Mouse (Mus musculus) ovary, postnatal 10 days (tissue): ENCODE results near the gene Map3k6.

ENCODE experiments used
- DNase-seq: peaks from one replicate; pipeline ENCODE4 v3.0.0; 2022; ENCODE audit warnings: low spot score

Map3k6 gene

DNA sequence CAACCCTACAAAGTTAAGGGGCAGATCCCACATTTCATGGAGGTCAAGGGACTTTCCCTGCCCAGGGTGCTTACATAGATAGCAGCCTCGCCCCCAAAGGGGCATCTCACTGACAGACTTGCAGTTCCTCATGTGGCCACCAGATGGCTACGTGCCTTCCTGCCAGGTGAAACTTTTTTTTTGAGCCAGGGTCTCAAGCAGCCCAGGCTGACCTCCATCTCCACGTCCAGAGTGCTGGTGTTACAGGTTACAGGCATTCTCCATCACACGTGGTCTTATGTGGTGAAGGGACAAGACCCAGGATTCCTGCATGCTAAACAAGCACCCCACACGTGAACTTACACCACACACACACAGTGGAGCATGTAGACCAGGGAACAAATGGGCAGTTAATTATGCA lies 23.0 kb upstream of the Map3k6 start:
- DNase-seq = peak; percentile 39

DNA sequence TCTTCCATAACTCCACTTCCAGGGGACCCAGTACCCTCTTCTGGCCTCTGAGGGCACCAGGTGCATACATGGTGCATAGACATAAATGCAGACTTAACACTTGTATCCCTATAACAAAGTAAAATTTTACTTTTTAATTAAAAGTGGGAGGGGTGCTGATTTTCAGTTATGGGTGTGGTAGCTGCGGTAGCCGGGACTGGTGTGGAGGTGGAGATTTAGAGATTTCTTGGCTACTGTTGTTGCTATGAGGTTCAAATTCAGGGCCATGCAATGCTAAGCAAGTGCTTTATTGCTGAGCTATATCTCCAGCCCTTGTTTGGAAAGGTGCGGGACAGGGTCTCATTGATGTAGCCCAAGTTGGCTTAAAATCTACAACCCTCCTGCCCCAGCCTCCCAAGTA lies 21.9 kb upstream of the Map3k6 start:
- DNase-seq = no peak

DNA sequence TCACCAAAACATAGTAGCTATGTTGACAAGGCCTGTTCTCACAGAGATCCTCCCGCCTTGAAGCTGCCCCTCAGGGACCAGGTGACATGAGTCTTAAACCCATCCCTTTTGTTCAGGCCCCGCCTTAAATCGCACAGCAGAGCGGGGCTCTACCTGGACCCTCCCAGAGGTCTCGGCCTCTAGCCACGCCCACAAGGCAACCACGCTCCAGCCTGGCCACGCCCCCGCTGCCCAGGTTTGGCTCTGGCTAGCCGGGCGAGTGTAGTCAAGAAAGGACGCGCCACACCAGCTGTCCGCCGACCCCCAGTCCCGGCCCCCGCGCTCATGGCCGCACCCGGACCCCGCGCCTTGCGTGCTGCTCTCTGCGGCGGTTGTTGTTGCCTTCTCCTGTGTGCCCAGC lies 20.0 kb upstream of the Map3k6 start:
- no peak for DNase-seq

DNA sequence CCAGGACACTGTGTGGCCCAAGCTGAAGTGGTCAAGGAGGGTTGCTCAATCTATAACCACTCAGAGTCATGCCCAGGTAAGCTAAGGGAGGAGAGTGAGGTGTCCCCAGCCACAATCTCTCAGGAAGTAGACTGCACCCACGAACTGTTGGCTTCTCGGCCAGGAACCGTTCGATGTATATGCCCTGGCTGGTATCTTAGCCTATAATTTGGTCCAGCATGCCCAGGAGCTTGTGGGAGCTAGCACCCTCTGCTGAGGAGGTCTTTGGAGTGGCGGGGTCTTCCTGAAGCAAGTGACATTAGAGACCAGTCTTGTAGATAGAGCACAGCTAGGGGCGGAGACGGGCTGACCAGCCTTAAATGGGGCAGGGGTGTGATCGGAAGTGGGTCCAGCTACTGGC lies 18.9 kb upstream of the Map3k6 start:
- DNase-seq = no peak

DNA sequence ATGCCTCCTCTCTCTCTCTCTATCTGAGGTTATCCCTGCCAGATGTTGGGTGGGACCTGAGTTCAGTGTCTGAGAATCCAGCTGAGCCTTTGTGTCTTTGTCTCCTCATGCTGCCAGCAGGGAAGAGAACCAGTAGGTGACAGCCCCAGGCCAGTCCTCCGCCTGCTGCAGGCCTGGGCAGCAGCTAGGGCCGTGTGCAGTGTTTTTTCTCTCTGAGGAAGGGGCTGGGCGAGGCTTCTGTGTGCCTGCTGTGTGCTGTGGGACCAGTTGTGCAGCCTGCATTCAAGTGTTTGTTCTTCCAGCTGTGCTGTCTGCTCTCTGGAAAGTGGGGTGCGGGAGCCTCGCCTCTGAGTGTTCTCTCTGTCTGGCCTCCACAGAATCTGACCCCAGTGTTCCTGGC lies 16.7 kb upstream of the Map3k6 start:
- DNase-seq = no peak

DNA sequence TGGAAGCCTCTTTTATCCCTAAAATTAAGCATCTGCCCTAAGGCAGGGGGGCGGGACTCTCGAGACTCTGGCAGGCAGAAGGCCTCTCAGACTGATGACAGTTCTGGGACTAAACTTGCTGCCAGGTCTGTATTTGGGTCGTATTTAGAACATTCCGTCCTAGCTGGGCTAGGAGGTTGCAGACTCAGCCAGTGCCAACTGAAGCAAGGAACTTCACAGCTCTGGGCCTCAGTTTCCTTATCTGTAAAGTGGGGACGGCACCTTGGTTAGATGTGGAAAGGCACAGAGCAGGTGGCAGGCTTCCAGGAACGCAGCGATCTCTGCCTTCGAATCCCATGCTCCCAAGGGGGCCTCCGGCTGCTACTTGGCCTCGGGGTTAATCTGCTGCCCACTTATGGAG lies 14.5 kb upstream of the Map3k6 start:
- no peak for DNase-seq

DNA sequence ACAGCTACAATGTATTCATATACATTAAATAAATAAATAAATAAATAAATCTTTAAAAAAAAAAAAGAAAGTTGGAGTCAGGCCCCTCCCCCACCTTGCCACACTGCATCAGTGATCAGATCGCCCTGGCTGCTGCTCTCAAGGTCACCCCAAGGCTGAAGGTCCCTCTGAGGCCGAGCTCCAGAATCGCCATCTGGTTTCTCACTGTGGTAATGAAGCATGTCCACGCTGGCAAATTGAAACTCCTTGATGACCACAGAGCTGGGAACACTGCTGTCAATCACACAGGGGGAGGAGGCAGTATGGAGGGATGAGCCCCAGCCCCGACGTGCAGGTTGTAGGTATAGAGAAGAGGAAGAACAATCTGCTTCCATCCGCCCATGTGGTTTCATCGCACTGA lies 13.0 kb upstream of the Map3k6 start:
- no peak for DNase-seq

DNA sequence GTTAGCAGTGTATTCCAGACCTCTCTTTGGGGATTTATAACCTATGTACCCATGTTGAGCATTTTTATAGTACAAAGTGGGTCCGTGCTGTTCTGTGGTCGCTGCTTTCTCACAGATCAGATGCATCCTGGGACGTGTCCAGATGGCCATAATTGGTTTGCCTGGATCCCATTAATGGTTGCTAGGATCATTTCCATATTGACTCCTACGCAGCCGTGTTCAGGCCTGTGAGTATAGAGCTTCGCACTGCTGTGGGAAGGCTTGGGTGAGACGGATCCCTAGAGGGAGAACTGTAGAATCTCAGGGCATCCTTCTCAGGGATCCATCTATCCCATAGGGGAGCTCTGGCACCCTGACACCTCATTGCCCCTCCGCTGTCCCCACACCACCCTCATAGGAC lies 11.0 kb upstream of the Map3k6 start:
- no peak for DNase-seq

DNA sequence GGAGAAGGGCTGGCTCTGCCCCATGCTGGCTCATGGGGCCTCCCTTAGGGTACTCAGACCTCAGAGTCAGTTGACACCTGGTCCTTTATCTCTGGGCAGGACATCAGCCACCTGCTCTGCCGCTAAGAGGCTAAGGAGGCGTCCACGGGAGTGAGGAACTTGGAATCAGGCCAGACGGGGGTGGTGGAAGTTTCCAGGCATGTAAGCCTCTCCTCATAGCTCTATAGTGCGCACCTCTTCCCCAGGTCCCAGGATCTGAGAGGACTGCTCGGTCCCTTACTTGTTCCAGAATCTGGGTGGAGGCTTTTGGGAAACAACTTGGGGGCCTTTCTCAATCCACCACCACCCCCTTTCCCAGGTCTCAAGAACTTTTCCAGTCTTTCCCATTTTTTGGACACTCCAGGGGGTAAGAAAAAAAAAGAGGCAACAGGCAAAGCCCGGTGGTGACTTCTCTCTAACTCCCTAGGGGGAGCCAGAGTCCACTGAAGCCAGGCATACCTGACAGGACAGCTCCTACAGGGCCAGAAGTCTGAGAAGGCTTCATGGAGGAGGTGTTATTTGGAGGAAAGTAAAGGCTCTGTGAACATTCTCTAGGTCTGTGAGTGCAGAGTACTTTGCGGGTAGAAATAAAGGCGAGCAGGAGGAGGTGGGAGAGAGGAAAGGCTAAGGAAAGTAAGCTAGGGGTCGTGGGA lies 7.2 kb upstream of the Map3k6 start:
- no peak for DNase-seq

DNA sequence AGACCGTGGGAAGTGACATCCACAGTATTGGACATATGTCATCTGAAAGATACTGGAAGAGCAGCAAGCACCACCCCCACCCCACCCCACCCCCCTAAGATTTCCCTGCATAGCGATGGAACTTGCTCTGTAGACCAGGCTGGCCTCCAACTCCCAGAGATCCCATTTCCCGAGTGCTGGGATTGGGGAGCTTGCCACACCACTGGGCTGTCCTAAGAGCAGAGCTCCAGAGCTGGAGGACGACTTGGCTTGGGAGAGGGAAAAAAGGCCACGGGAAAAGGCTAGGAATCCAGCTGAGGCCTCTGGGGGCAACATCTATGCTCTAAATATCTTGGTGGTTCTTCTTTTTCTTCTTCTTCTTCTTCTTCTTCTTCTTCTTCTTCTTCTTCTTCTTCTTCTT lies 5.8 kb upstream of the Map3k6 start:
- DNase-seq = no peak

DNA sequence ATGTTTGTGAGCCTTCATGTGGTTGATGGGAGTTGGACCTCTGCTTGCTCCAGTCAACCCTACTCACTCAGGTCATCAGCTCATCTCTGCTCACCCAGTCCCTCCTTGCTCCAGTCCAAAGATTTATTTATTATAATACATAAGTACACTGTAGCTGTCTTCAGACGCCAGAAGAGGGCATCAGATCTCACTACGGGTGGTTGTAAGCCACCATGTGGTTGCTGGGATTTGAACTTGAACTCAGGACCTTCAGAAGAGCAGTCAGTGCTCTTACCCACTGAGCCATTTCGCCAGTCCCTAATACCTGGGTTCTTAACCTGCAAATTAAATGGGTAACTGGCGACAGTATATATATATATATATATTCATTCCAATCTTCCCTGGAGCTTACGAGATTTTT lies 5.2 kb upstream of the Map3k6 start:
- DNase-seq = no peak

DNA sequence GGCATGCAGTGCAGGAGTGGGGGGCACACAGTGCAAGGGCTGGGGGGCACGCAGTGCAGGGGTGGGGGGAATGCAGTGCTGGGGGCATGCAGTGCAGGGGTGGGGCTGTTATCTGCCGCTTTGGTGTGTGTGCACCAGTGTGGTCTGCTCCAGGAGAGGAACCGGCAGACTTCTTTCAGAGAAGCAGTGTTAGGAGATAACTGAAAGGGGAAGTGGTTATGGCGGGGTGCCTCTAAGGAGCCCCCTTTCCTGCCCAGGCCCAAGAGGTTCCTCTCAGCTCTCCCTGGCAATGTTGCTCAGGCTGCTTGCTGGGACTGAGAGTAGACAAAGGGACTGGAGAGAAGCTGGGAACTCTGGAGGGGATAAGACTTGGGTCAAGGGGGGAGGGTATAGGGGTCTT lies 2.7 kb upstream of the Map3k6 start:
- DNase-seq = no peak

DNA sequence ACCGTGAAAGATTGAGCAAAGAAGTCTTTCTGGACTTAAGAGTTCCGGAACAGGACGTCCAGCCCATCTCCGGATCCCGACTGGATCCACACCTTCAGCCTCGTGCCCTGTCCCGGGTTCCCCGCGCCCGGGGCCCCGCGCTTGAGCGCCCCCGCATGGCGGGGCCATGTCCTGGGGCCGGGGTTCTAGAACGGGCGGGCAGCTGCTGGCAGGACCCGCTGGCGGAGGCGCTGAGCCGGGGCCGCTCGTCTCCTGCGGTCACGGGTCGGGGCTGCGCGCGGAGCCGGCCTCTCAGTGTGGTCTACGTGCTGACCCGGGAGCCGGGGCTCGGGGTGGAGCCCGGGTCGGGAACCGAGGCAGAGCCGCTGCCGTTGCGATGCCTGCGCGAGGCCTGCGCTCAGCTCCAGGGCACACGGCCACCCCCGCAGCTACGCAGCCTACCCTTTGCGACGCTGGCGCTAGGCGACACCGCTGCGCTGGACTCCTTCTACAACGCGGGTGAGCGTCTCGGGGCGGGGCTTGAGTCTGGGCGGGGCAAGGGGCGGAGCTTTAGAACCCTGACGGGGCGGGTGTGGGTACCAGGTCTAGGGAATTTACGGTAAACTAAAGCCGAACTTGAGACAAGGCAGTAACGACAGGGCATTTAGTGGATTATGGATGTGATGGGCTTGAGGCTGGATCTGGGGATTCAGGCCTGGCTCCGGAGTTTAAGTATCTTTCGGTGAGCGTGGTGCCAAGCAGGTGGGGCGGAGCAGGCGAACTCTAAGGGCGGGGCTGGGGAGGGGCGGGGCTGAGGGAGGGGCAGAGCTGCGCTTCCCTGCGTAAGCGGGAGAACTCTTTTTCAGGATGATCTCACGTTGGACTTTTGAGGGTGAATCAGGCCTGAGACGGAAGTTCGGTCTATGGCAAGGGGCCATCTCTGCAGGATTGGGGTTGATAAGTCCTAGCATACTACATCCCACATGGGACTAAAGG lies 603 bp downstream of the Map3k6 start:
- DNase-seq = peak; percentile 78

DNA sequence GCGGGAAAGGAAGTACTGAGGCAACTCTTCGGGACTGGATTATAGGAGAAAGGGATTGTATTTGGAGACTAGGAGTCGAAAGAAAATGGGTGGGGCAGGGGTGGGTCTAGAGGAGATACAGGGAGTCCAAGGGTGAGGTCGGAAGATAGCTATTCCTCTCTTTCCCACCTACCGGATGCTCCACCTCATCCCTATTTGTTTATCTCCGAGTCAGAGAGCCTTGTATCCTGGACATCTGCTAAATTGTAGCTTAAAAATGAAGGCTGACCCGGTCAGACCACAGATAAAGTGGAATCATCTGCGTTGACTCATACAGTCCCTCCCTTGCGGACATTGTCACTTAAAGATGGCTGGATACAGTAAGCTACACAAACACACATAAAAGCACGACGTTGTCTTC lies 1.3 kb downstream of the Map3k6 start:
- DNase-seq = no peak

DNA sequence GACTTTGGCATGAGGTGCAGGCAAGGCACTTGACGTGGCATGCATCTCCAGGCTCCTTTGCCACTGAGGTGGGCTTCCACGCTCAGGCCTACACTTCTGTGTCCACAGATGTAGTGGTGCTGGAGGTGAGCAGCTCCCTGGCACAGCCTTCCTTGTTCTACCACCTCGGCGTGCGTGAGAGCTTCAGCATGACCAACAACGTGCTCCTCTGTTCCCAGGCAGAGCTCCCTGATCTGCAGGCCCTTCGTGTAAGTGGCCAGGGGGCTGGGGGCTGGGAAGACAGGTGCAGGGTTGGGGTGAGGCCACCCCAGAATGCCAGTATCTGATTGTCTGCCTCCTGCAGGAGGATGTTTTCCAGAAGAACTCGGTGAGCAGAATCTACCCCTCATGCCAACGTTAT lies 2.1 kb downstream of the Map3k6 start:
- no peak for DNase-seq

DNA sequence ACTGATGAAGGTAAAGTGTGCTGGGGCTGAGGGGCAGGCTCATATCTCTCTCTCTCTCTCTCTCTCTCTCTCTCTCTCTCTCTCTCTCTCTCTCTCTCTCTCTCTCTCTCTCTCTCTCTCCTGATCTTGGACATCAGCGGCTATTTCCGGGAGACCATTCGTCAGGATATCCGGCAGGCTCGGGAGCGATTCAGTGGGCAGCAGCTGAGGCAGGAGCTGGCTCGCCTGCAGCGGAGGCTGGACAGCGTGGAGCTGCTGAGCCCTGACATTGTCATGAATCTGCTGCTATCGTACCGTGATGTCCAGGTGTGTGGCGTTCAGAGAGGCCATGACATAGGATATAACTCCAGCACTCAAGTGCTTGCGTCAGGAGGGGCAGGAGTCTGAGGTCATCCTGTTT lies 2.9 kb downstream of the Map3k6 start:
- DNase-seq = no peak

DNA sequence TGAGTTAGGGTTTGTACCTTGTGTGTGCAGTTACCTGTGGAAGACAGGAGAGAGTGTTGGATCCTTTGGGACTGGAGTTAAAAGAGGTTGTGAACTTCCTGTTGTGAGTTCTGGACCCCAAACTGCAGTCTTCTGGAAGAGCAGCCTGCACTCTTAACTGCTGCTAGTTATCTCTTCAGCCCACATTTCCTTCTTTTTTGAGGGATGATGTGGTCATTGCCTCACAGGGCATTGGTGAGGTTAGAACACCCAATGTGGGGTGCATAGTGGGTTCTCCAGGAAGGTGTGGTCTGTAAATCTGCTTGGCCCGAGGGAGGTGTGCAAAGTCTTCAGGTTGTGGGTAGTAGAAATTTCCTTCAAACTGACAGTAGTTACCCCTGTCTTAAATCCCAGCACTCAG lies 3.7 kb downstream of the Map3k6 start:
- DNase-seq = no peak

DNA sequence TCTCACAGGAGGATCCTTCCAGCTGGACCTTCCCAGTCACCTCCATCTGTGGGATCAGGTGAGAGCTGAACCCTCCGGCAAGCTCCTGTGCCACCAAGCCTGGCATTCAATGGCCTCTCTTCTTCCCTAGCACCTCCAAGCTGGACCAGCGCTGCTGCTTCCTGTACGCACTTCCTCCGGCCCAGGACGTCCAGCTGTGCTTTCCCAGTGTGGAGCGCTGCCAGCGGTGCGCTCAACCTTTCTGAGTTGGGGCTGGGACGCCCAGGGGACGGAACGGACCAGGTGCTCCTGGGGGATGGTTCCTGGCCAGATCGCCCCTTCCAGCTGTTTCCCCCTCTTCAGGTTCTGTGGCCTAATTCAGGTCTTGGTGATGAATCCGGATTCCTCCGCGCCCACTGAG lies 6.5 kb downstream of the Map3k6 start:
- no peak for DNase-seq

DNA sequence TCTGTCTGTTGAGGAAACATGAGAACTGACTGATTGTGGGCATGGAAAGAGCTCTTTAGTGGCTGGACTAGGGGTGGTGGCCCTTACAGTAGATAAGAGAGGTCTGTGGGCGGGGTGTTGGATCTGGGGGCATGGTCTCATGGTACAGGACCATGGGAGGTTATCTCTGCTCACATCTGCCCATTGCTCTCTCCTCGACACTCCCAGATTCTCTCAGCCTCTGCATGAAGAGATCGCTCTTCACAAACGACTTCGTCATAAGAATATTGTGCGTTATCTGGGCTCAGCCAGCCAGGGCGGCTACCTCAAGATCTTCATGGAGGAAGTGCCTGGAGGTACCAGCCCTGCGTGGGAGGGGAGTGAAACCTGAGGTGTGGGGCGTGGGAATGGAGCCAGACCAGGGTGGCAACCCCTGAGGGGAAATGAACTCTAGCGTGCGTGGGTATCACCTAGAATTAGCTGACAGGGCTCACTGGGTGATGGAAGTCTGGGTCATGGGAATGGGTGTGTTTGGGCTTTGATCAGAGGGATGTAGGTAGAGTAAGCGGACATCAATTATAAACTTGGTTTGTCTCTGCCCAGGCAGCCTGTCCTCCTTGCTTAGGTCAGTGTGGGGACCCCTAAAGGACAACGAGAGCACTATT lies 7.3 kb downstream of the Map3k6 start:
- no peak for DNase-seq

DNA sequence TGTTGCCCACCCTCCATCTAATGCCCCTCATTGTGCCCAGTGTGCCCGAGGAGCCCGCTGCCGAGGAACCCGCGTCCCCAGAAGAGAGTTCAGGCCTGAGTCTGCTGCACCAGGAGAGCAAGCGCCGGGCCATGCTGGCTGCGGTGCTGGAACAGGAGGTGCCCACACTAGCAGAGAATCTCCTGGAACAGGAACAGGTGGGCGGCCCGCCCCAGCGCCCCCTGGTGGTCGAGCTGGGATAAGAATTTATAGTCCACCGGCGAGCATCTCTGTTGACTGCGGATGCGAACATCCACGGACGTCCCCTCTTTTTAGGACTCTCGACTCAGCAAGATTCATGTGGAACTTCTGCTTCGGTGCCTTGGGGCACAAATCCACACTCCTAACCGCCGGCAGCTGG lies 10.0 kb downstream of the Map3k6 start:
- DNase-seq = peak; percentile 70

DNA sequence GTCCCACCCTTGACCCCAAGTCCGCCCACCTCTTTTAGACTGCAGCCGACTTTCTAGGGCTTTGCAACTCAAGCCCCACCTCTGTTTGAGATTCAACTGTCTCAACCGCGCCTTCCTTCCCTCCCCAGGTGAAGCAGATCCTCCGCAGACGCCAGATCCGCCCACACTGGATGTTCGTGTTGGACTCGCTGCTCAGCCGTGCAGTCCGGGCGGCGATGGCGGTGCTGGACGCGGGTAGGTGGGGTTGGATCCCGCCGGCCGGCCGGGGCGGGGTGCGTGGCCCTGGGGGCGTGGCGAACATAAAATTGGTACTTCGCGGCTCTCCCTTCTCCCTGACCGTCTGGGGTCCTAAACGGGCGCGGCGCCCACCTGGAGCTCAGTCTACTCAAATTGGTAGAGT lies 10.6 kb downstream of the Map3k6 start:
- DNase-seq = no peak

DNA sequence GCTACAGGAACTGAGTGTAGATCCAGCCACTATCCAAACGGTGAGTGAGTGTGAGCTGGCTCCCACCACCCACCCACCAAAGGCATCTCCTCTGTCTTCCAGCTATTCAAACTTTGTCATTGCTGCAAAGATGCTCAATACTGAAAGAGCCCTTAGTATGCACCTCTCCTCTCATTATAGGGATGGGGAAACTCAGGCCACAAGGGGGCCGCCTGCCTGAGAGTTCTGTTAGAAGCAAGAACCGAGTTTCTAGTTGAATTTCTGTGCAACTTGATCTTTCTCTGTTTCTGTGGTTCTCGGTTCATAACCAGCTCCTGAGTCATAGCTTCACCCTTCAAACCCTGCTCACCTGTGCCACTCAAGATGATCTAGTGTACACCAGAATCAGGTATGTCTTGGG lies 11.5 kb downstream of the Map3k6 start:
- no peak for DNase-seq

DNA sequence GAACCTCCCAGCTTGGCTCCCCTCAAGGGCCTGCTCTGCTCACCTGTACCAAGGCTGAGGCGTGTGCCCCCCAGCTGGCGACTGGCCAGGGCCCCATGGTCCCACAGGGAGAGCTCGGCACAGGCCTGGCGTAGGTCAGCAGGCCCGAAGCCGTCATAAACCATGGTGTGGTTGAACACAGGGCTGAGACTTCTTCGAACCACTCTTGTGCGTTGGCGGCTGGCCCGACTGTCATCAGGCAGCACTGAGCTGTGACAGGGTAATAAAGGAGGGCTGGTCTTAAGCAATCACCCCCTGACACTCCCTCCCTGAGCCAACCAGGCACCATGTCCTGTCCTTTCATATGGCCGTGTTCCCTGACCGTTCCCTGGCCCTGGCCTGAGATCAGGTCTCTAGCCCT lies 12.8 kb downstream of the Map3k6 start:
- DNase-seq = no peak
